Mouse (Mus musculus) megakaryocyte-erythroid progenitor cell, adult 5-6 weeks (primary cell): Measurements from ENCODE around the gene Gm45783. TPM values are rescaled to one million over a fixed set of nuclear protein-coding genes. Genes with fewer than 3 reads are reported as not detected.
"Not testable (repeated sequence)": the region's sequence is repeated elsewhere in the genome, so short reads cannot be mapped to it uniquely, and the experiment has no call there.

Experiments used
- ATAC-seq: replicated peaks from 2 replicates; pipeline ENCODE4 v1.8.0; 2016; ENCODE audit warnings: mild to moderate bottlenecking, inconsistent platforms; ENCODE audit not compliant: severe bottlenecking, poor library complexity, low FRiP score, low TSS enrichment
- total RNA-seq, 2 experiments: library from RNA; stranded (forward) in 1 of 2; stranded (reverse) in 1 of 2; fragments of 200-1000, 215-1000 nt in 1 of 2; fragments of >200 nt in 1 of 2; fragmentation: Nextera tagmentation in 1 of 2; gene quantifications; 2 replicates each; pipeline ENCODE4 v1.2.3; 2014 to 2017

Gm45783 gene
- total RNA-seq (2014; fragmentation: Nextera tagmentation) = not detected in 2 replicates
- not detected in 2 replicates for total RNA-seq (2017)

- not testable (repeated sequence) for ATAC-seq
Observed at GRCm38 (mm10) chr7:7374431-7374830, at the start of gene Gm45783. Gene Gm45783 (minus strand): TSS chr7:7374573.

- ATAC-seq = not testable (repeated sequence)
Observed at GRCm38 (mm10) chr7:7399603-7400002, 25.2 kb upstream of the Gm45783 start, which contains the start of gene Vmn2r31. Gene Vmn2r31 (minus strand): TSS chr7:7399703.

GRCm38 (mm10) chr7:7337509-7337908, 36.9 kb downstream of the Gm45783 start, which contains the start of gene Vmn2r30:
Gene Vmn2r30 (minus strand): TSS chr7:7337609.
- not testable (repeated sequence) for ATAC-seq

GRCm38 (mm10) chr7:7295595-7295994, 78.8 kb downstream of the Gm45783 start:
- no peak; the same call in 1 of the 2 replicates for ATAC-seq

Other genes starting within 250 kb of the Gm45783 start
- 1.0 TPM in 2 replicates for gene Zfp773, start 237.8 kb downstream of the Gm45783 start, total RNA-seq (2014; fragmentation: Nextera tagmentation)
- gene Zfp773, start 237.8 kb downstream of the Gm45783 start, total RNA-seq (2017) = 1.5 and 4.3 TPM in 2 replicates
- 1.6 and 6.9 TPM in 2 replicates for gene Zfp418, start 203.2 kb downstream of the Gm45783 start, total RNA-seq (2014; fragmentation: Nextera tagmentation)
- 2.2 and 2.3 TPM in 2 replicates for gene Zfp418, start 203.2 kb downstream of the Gm45783 start, total RNA-seq (2017)
- 1.1 and 1.7 TPM in 2 replicates for gene Zfp772, start 164.6 kb downstream of the Gm45783 start, total RNA-seq (2014; fragmentation: Nextera tagmentation)
- 3.0 and 3.5 TPM in 2 replicates for gene Zfp772, start 164.6 kb downstream of the Gm45783 start, total RNA-seq (2017)
- gene Vmn2r29, start 127.2 kb downstream of the Gm45783 start, total RNA-seq (2014; fragmentation: Nextera tagmentation) = 0.46 TPM in 1 of 2 replicates, not detected in the other
- gene Vmn2r29, start 127.2 kb downstream of the Gm45783 start, total RNA-seq (2017) = not detected in 2 replicates
- gene Gm45844, start 96.3 kb downstream of the Gm45783 start, total RNA-seq (2014; fragmentation: Nextera tagmentation) = 0.48 and 3.8 TPM in 2 replicates
- gene Gm45844, start 96.3 kb downstream of the Gm45783 start, total RNA-seq (2017) = 4.4 TPM in 1 of 2 replicates, not detected in the other
- gene Clcn4, start 73.7 kb downstream of the Gm45783 start, total RNA-seq (2014; fragmentation: Nextera tagmentation) = 26.5 and 28.8 TPM in 2 replicates
- gene Clcn4, start 73.7 kb downstream of the Gm45783 start, total RNA-seq (2017) = 26.7 and 32.5 TPM in 2 replicates
- 0.04 TPM in 1 of 2 replicates, not detected in the other for gene Vmn2r30, start 37.0 kb downstream of the Gm45783 start, total RNA-seq (2014; fragmentation: Nextera tagmentation)
- gene Vmn2r30, start 37.0 kb downstream of the Gm45783 start, total RNA-seq (2017) = not detected in 2 replicates
- not detected in 2 replicates for gene Vmn2r31, start 25.1 kb upstream of the Gm45783 start, total RNA-seq (2014; fragmentation: Nextera tagmentation)
- gene Vmn2r31, start 25.1 kb upstream of the Gm45783 start, total RNA-seq (2017) = not detected in 2 replicates
- gene Vmn2r32, start 105.4 kb upstream of the Gm45783 start, total RNA-seq (2014; fragmentation: Nextera tagmentation) = not detected in 2 replicates
- not detected in 2 replicates for gene Vmn2r32, start 105.4 kb upstream of the Gm45783 start, total RNA-seq (2017)
- not detected in 2 replicates for gene Vmn2r33, start 192.2 kb upstream of the Gm45783 start, total RNA-seq (2014; fragmentation: Nextera tagmentation)
- not detected in 2 replicates for gene Vmn2r33, start 192.2 kb upstream of the Gm45783 start, total RNA-seq (2017)